9 mouse cellular contexts compared by ENCODE assay signal in genomic region chr4:114779758-114780546, GRCm38 (mm10). TPM values are rescaled to one million over a fixed set of nuclear protein-coding genes. Genes with fewer than 3 reads are reported as not detected.
DNase-seq lines count a peak whose midpoint lies in the region; ATAC-seq and TF ChIP-seq lines count a peak whose summit lies in the region.
"Had no signal": no experiment of that assay in that cellular context is flagged by ENCODE, and none has a peak within 500 bp of the region (broad histone marks: within the 10 kb centered on the region; RNA-seq: fewer than 3 reads in every experiment).

No protein-coding gene starts in this region.

- no peaks in the 10 kb centered on the region for H3K36me3 ChIP-seq in intestine, postnatal 0 days (ENCODE audit: control insufficient read depth, insufficient read depth)
- no peaks in the 10 kb centered on the region for H3K36me3 ChIP-seq in lung, embryonic 16.5 days (ENCODE audit: control insufficient read depth, insufficient read depth, low read length)
- no peaks in the 10 kb centered on the region for H3K36me3 ChIP-seq in stomach, embryonic 15.5 days
- H3K36me3 ChIP-seq: liver, embryonic 13.5 days had no signal

- H3K9ac ChIP-seq in intestine, postnatal 0 days (ENCODE audit: low read depth, low read length), result no peak overlapping the region
- H3K9ac ChIP-seq in lung, embryonic 16.5 days (ENCODE audit: low read length), result no peak overlapping the region
- no peak overlapping the region for H3K9ac ChIP-seq in stomach, embryonic 15.5 days
- H3K9ac ChIP-seq: liver, embryonic 13.5 days had no signal

- 39% methylated on average over 17 of the region's 17 CpGs for WGBS in intestine, postnatal 0 days
- WGBS in lung, embryonic 16.5 days, result 24% methylated on average over 17 of the region's 17 CpGs
- 20% methylated on average over 17 of the region's 17 CpGs for WGBS in stomach, embryonic 15.5 days

- TF ChIP-seq CTCF in intestine, postnatal 0 days (IDR thresholded peaks at IDR 0.05; ENCODE audit: low read depth), result no peak

- H3K9me3 ChIP-seq in intestine, postnatal 0 days (ENCODE audit: control insufficient read depth), result no peaks in the 10 kb centered on the region
- H3K9me3 ChIP-seq in lung, embryonic 16.5 days (ENCODE audit: control insufficient read depth, low read length), result no peaks in the 10 kb centered on the region
- no peaks in the 10 kb centered on the region for H3K9me3 ChIP-seq in stomach, embryonic 15.5 days
- H3K9me3 ChIP-seq: liver, embryonic 13.5 days had no signal

- DNase-seq in heart, adult 11 months, result peak; percentile 91
- no peak for DNase-seq in heart, adult 9 months (ENCODE audit: low spot score in 2 of 2)
- DNase-seq in frontal cortex, postnatal 10 days (ENCODE audit: low spot score in 2 of 2), result no peak
- DNase-seq in thymus, postnatal 25 days, result no peak
- DNase-seq in gastrocnemius, postnatal 25 days, result no peak
- DNase-seq: liver, embryonic 13.5 days had no signal

- ATAC-seq in intestine, postnatal 0 days, result peak; percentile 13; the same call in 1 of the 2 replicates
- ATAC-seq in lung, embryonic 16.5 days (ENCODE audit: low read depth), result peak; percentile 69
- peak; percentile 50; the same call in 1 of the 2 replicates for ATAC-seq in stomach, embryonic 15.5 days (ENCODE audit: insufficient read depth, low FRiP score, low read depth)

- H3K27me3 ChIP-seq in intestine, postnatal 0 days (replicated peaks; ENCODE audit: control insufficient read depth, insufficient read depth, low read length), result no peaks in the 10 kb centered on the region
- no peaks in the 10 kb centered on the region for H3K27me3 ChIP-seq in lung, embryonic 16.5 days (ENCODE audit: control insufficient read depth, insufficient read depth, low read depth, low read length)
- 0 out of 2 replicates have a peak, but pooled peaks cover 4% of the 10 kb centered on the region for H3K27me3 ChIP-seq in stomach, embryonic 15.5 days (replicated peaks)
- H3K27me3 ChIP-seq: liver, embryonic 13.5 days had no signal

- H3K27ac ChIP-seq in intestine, postnatal 0 days (ENCODE audit: low read depth, low read length), result no peak overlapping the region
- no peak overlapping the region for H3K27ac ChIP-seq in lung, embryonic 16.5 days (ENCODE audit: low read length)
- H3K27ac ChIP-seq in stomach, embryonic 15.5 days, result peak overlapping the region; percentile 16; the same call in 1 of the 2 replicates
- H3K27ac ChIP-seq: liver, embryonic 13.5 days had no signal

- H3K4me3 ChIP-seq in intestine, postnatal 0 days (ENCODE audit: low read depth, low read length), result no peak overlapping the region
- H3K4me3 ChIP-seq in lung, embryonic 16.5 days (ENCODE audit: low read length), result no peak overlapping the region
- H3K4me3 ChIP-seq in stomach, embryonic 15.5 days (replicated peaks), result no peak overlapping the region
- H3K4me3 ChIP-seq: liver, embryonic 13.5 days had no signal

- no peaks in the 10 kb centered on the region for H3K4me1 ChIP-seq in intestine, postnatal 0 days (replicated peaks; ENCODE audit: control insufficient read depth, insufficient read depth, low read length)
- H3K4me1 ChIP-seq in lung, embryonic 16.5 days (replicated peaks; ENCODE audit: control insufficient read depth, insufficient read depth, low read length), result peaks cover 10% of the 10 kb centered on the region
- peaks cover 11% of the 10 kb centered on the region for H3K4me1 ChIP-seq in stomach, embryonic 15.5 days
- H3K4me1 ChIP-seq: liver, embryonic 13.5 days had no signal

- no peak overlapping the region for H3K4me2 ChIP-seq in intestine, postnatal 0 days (replicated peaks; ENCODE audit: low read depth)
- 0 out of 2 replicates have a peak overlapping the region, but pooled peaks have one; percentile 2 for H3K4me2 ChIP-seq in lung, embryonic 16.5 days (ENCODE audit: low read depth, low read length)
- peak overlapping the region; percentile 32 for H3K4me2 ChIP-seq in stomach, embryonic 15.5 days
- H3K4me2 ChIP-seq: liver, embryonic 13.5 days had no signal

RNA-seq across cellular contexts. Expression of gene Gm12830, which starts 41.6 kb away (rescaled TPM):
- not detected in 2 replicates for polyA plus RNA-seq in intestine, postnatal 0 days (2015; fragmentation: Nextera tagmentation; extraction: Ambion mirVana)
- polyA plus RNA-seq in lung, embryonic 16.5 days (2015; fragmentation: Nextera tagmentation; extraction: Ambion mirVana), result not detected in 2 replicates
- polyA plus RNA-seq in stomach, embryonic 15.5 days (2015; fragmentation: Nextera tagmentation; extraction: Ambion mirVana), result not detected in 2 replicates
- not detected for total RNA-seq in gastrocnemius, postnatal 25 days (2021)
- polyA plus RNA-seq: liver, embryonic 13.5 days had no signal

Comparison
In these comparisons a context has a peak if more than half of its experiments do, and no peak if none do; other contexts are left out.
1. ATAC-seq: peak in every context shown above with its lines; median percentile 69 in lung, embryonic 16.5 days; 50 in stomach, embryonic 15.5 days; 13 in intestine, postnatal 0 days.